Mouse (Mus musculus) stomach, postnatal 0 days (tissue): ENCODE measurements around the gene Arhgap44. TPM values are rescaled to one million over a fixed set of nuclear protein-coding genes. Genes with fewer than 3 reads are reported as not detected.

Experiments
- ATAC-seq: fragments of 200-750 bp; cut with Nextera tagmentation; 2 replicates; pipeline ENCODE4 v1.8.0; 2017; ENCODE audit not compliant: low FRiP score, low TSS enrichment
- DNase-seq: peaks from one replicate; pipeline ENCODE4 v3.0.0-alpha.2; 2016; ENCODE audit warnings: low spot score
- H3K27ac ChIP-seq: fragments of 300-500 bp; sonication (generic); replicated peaks from 2 replicates; pipeline ENCODE4 v1.5.1; 2014; ENCODE audit warnings: mild to moderate bottlenecking, control low read depth
- H3K27me3 ChIP-seq: fragments of 300-500 bp; sonication (generic); 2 replicates; pipeline ENCODE4 v1.6.1; 2014; ENCODE audit warnings: low read length; ENCODE audit not compliant: control insufficient read depth, insufficient read depth
- H3K36me3 ChIP-seq: fragments of 300-500 bp; sonication (generic); 2 replicates; pipeline ENCODE4 v1.6.1; 2014; ENCODE audit warnings: low read length, mixed read lengths; ENCODE audit not compliant: control insufficient read depth, insufficient read depth
- H3K4me1 ChIP-seq: fragments of 300-500 bp; sonication (generic); replicated peaks from 2 replicates; pipeline ENCODE4 v1.6.1; 2014; ENCODE audit warnings: antibody characterized with exemption; ENCODE audit not compliant: control insufficient read depth, insufficient read depth
- H3K4me2 ChIP-seq: fragments of 300-500 bp; sonication (generic); replicated peaks from 2 replicates; pipeline ENCODE4 v1.6.1; 2014; ENCODE audit warnings: low read depth, mild to moderate bottlenecking, control low read depth, moderate library complexity
- H3K4me3 ChIP-seq: fragments of 300-500 bp; sonication (generic); 2 replicates; pipeline ENCODE4 v1.5.1; 2014; ENCODE audit warnings: low read depth, low read length, control low read depth
- H3K9ac ChIP-seq: fragments of 300-500 bp; sonication (generic); 2 replicates; pipeline ENCODE4 v1.6.1; 2014; ENCODE audit warnings: mild to moderate bottlenecking, low read length, control low read depth, mixed read lengths
- H3K9me3 ChIP-seq: fragments of 300-500 bp; sonication (generic); 2 replicates; pipeline ENCODE4 v1.6.1; 2016; ENCODE audit warnings: low read length; ENCODE audit not compliant: control insufficient read depth
- CTCF ChIP-seq: IDR thresholded peaks from 2 replicates; pipeline ENCODE4 v1.5.1; 2016; ENCODE audit warnings: antibody characterized with exemption, low read depth, mild to moderate bottlenecking, moderate library complexity
- EP300 ChIP-seq: optimal IDR thresholded peaks from 2 replicates; pipeline ENCODE3; 2016; ENCODE audit warnings: antibody characterized with exemption
- WGBS: fragments of 180-500 bp; shearing (Covaris S2); extraction: QIAGEN DNeasy Blood & Tissue Kit; methylation state at CpG from one replicate; pipeline ENCODE4 v1.1.7; 2014; 5-methylcytosine and 5-hydroxymethylcytosine counted together
- polyA plus RNA-seq: library from polyadenylated mRNA; unstranded; fragments of >200 nt; fragmentation: Nextera tagmentation; extraction: Ambion mirVana; gene quantifications from 2 replicates; pipeline ENCODE4 v1.2.1, GENCODE M21; 2015

Arhgap44 gene
- polyA plus RNA-seq, 1 experiment from 2014 or later = 2.9 TPM

DNA sequence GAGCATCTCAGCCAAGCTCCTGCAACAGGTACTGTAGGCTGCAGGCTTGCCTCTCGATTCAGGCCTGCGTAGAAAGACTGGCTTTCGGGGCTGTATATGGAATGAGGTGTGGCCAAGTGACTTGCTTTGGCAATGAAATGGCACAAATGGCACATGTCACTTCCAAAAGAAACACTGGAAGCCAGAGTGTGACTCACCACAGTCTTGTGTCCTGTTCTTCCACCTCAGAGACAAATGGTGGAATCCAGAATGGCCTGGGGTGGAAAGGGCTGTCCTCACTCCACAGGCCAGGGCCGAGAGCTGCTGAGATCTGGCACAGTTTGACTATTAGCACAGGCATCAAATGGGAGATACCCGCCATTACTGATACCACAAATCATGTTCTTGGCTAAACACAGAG, 9.8 kb downstream of the Arhgap44 start:
- TF ChIP-seq EP300 (no peak), CTCF (no peak)
- no peaks in the 10 kb centered on the region for H3K9me3 ChIP-seq
- 85% methylated on average over 5 of the region's 5 CpGs for WGBS
- no peaks in the 10 kb centered on the region for H3K27me3 ChIP-seq
- ATAC-seq = no peak
- H3K36me3 ChIP-seq = no peaks in the 10 kb centered on the region
- H3K9ac ChIP-seq = no peak overlapping the region
- no peak overlapping the region for H3K4me2 ChIP-seq
- no peak overlapping the region for H3K4me3 ChIP-seq
- H3K4me1 ChIP-seq = no peaks in the 10 kb centered on the region
- DNase-seq = no peak
- H3K27ac ChIP-seq = no peak overlapping the region

- DNase-seq = no peak
- WGBS = 72% methylated on average over 7 of the region's 7 CpGs
- H3K4me1 ChIP-seq = no peaks in the 10 kb centered on the region
- no peaks in the 10 kb centered on the region for H3K27me3 ChIP-seq
- TF ChIP-seq CTCF (no peak), EP300 (no peak)
- H3K9me3 ChIP-seq = no peaks in the 10 kb centered on the region
- no peak overlapping the region for H3K4me2 ChIP-seq
- ATAC-seq = no peak
- H3K4me3 ChIP-seq = no peak overlapping the region
- no peaks in the 10 kb centered on the region for H3K36me3 ChIP-seq
- H3K9ac ChIP-seq = no peak overlapping the region
- no peak overlapping the region for H3K27ac ChIP-seq
Observed at GRCm38 (mm10) chr11:65148441-65148840, 14.3 kb downstream of the Arhgap44 start.

GRCm38 (mm10) chr11:65142838-65143417, 19.8 kb downstream of the Arhgap44 start:
- Histone ChIP-seq H3K4me1 (no peaks in the 10 kb centered on the region), H3K9me3 (no peaks in the 10 kb centered on the region), H3K27me3 (no peaks in the 10 kb centered on the region), H3K4me2 (no peak overlapping the region), H3K36me3 (no peaks in the 10 kb centered on the region), H3K4me3 (no peak overlapping the region), H3K27ac (no peak overlapping the region), H3K9ac (no peak overlapping the region)
- TF ChIP-seq EP300 = no peak
- no peak for TF ChIP-seq CTCF
- ATAC-seq = no peak
- no peak for DNase-seq
- WGBS = 56% methylated on average over 4 of the region's 4 CpGs

GRCm38 (mm10) chr11:65139030-65139429, 23.7 kb downstream of the Arhgap44 start:
- H3K36me3 ChIP-seq = no peaks in the 10 kb centered on the region
- TF ChIP-seq EP300 (no peak), CTCF (no peak)
- no peaks in the 10 kb centered on the region for H3K27me3 ChIP-seq
- no peak for ATAC-seq
- no peak overlapping the region for H3K4me2 ChIP-seq
- H3K9me3 ChIP-seq = no peaks in the 10 kb centered on the region
- H3K4me1 ChIP-seq = no peaks in the 10 kb centered on the region
- H3K9ac ChIP-seq = no peak overlapping the region
- H3K27ac ChIP-seq = no peak overlapping the region
- no peak overlapping the region for H3K4me3 ChIP-seq
- DNase-seq = no peak
- WGBS = 92% methylated on average over 3 of the region's 3 CpGs

DNA sequence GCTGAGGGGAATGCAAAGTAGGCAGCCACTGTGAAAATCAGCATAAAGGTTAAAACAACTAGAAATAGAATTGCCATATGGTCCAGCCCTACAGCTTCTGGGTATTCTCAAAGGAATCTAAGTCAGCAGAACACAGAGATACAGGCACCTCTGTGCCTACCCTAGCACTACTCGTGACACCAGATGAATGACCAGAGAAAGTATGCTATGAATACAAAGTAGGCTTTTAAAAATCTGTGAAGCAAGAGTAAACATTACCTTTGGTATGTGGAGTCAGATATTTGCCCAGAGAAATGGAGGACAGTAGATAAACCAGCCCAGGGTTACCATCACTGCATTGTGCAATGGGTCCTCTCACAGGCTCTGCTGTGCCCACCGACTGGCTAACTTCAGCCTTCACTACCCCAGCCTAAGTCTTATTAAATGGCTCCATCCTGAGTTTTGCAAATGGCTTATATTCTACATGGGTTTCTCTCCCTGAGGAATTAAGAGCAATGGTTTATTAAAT, 25.6 kb downstream of the Arhgap44 start:
- H3K4me3 ChIP-seq = no peak overlapping the region
- H3K9me3 ChIP-seq = no peaks in the 10 kb centered on the region
- H3K9ac ChIP-seq = no peak overlapping the region
- DNase-seq (no peak), ATAC-seq (no peak)
- no peak overlapping the region for H3K27ac ChIP-seq
- no peaks in the 10 kb centered on the region for H3K36me3 ChIP-seq
- WGBS = 58% methylated on average over 2 of the region's 2 CpGs
- no peak overlapping the region for H3K4me2 ChIP-seq
- no peaks in the 10 kb centered on the region for H3K4me1 ChIP-seq
- H3K27me3 ChIP-seq = no peaks in the 10 kb centered on the region
- TF ChIP-seq EP300 = no peak
- TF ChIP-seq CTCF = no peak

- Histone ChIP-seq H3K4me1 (no peaks in the 10 kb centered on the region), H3K27me3 (no peaks in the 10 kb centered on the region), H3K4me2 (no peak overlapping the region), H3K27ac (no peak overlapping the region), H3K4me3 (no peak overlapping the region), H3K9me3 (no peaks in the 10 kb centered on the region), H3K9ac (no peak overlapping the region), H3K36me3 (no peaks in the 10 kb centered on the region)
- no peak for TF ChIP-seq EP300
- TF ChIP-seq CTCF = no peak
- DNase-seq (no peak), ATAC-seq (no peak)
- 83% methylated on average over 8 of the region's 8 CpGs for WGBS
Observed at GRCm38 (mm10) chr11:65135251-65135739, 27.5 kb downstream of the Arhgap44 start.
